Mouse (Mus musculus) ZHBTc4 (cell line): ENCODE measurements at regions not wholly inside any gene's neighbourhood (a gene's known extent, or its start where the extent isn't known, plus 50 kb on each side); places are given as distances from the start of the nearest gene placed in this dataset.
"Not testable (repeated sequence)": the region's sequence is repeated elsewhere in the genome, so short reads cannot be mapped to it uniquely, and the experiment has no call there.

Experiments
- DNase-seq: peaks from one replicate; pipeline ENCODE4 v3.0.0-alpha.2; 2011; ENCODE audit warnings: low read depth, low spot score

- DNase-seq: peak; percentile 3
Measured at GRCm38 (mm10) chr14:107214391-107214790, 1108.4 kb downstream of the Trim52 start.

- no peak for DNase-seq
Measured at GRCm38 (mm10) chr14:107264182-107264581, 1158.2 kb downstream of the Trim52 start.

- not testable (repeated sequence) for DNase-seq
Measured at GRCm38 (mm10) chr14:107280346-107280745, 1174.3 kb downstream of the Trim52 start.

GRCm38 (mm10) chr14:107329302-107329701 lies 1223.3 kb downstream of the Trim52 start:
- DNase-seq: no peak

GRCm38 (mm10) chr14:107340205-107340604 lies 1234.2 kb downstream of the Trim52 start:
- no peak for DNase-seq

GRCm38 (mm10) chr14:107362788-107363187 lies 1256.8 kb downstream of the Trim52 start:
- DNase-seq: no peak
